Mouse (Mus musculus) neural tube, embryonic 11.5 days (tissue): ENCODE measurements around the gene Ptprd. TPM values are rescaled to one million over a fixed set of nuclear protein-coding genes. Genes with fewer than 3 reads are reported as not detected.

Source experiments
- ATAC-seq: fragments of 200-750 bp; cut with Nextera tagmentation; 2 replicates; pipeline ENCODE4 v1.8.0; 2017; ENCODE audit warnings: moderate number of reproducible peaks, mild to moderate bottlenecking, moderate TSS enrichment, moderate library complexity; ENCODE audit not compliant: insufficient read depth, low FRiP score, low TSS enrichment
- DNase-seq: peaks from one replicate; pipeline ENCODE4 v3.0.0-alpha.2; 2015; ENCODE audit warnings: low spot score
- H3K27ac ChIP-seq: fragments of 300-500 bp; sonication (generic); 2 replicates; pipeline ENCODE4 v1.5.1; 2014; ENCODE audit warnings: low read depth, mild to moderate bottlenecking, low read length
- H3K27me3 ChIP-seq: fragments of 300-500 bp; sonication (generic); 2 replicates; pipeline ENCODE4 v1.6.1; 2014; ENCODE audit warnings: mild to moderate bottlenecking, low read length, mixed read lengths; ENCODE audit not compliant: control insufficient read depth, insufficient read depth
- H3K36me3 ChIP-seq: fragments of 300-500 bp; sonication (generic); 2 replicates; pipeline ENCODE4 v1.6.1; 2014; ENCODE audit warnings: mild to moderate bottlenecking, low read length, moderate library complexity, mixed read lengths; ENCODE audit not compliant: control insufficient read depth, insufficient read depth
- H3K4me1 ChIP-seq: fragments of 300-500 bp; sonication (generic); 2 replicates; pipeline ENCODE4 v1.6.1; 2014; ENCODE audit warnings: low read length, mixed read lengths; ENCODE audit not compliant: control insufficient read depth, insufficient read depth
- H3K4me2 ChIP-seq: fragments of 300-500 bp; sonication (generic); 2 replicates; pipeline ENCODE4 v1.6.1; 2014; ENCODE audit warnings: low read depth, mild to moderate bottlenecking, moderate library complexity
- H3K4me3 ChIP-seq: fragments of 300-500 bp; sonication (generic); 2 replicates; pipeline ENCODE4 v1.5.1; 2014; ENCODE audit warnings: low read depth, low read length
- H3K9ac ChIP-seq: fragments of 300-500 bp; sonication (generic); 2 replicates; pipeline ENCODE4 v1.6.1; 2014; ENCODE audit warnings: mild to moderate bottlenecking, low read length
- H3K9me3 ChIP-seq: fragments of 300-500 bp; sonication (generic); 2 replicates; pipeline ENCODE4 v1.6.1; 2016; ENCODE audit warnings: low read length; ENCODE audit not compliant: control insufficient read depth
- WGBS: fragments of 180-500 bp; shearing (Covaris S2); extraction: QIAGEN DNeasy Blood & Tissue Kit; methylation state at CpG from one replicate; pipeline ENCODE4 v1.1.7; 2014; 5-methylcytosine and 5-hydroxymethylcytosine counted together
- microRNA-seq: library from miRNA; unstranded; fragments of <30 nt; microRNA quantifications from one replicate; pipeline ENCODE4, GENCODE M21; 2016
- polyA plus RNA-seq: library from polyadenylated mRNA; unstranded; fragments of >200 nt; fragmentation: Nextera tagmentation; extraction: Ambion mirVana; gene quantifications from 2 replicates; pipeline ENCODE4 v1.2.1, GENCODE M21; 2014

Gene Ptprd
- polyA plus RNA-seq, 1 experiment from 2014 or later: 41.2 TPM

DNA sequence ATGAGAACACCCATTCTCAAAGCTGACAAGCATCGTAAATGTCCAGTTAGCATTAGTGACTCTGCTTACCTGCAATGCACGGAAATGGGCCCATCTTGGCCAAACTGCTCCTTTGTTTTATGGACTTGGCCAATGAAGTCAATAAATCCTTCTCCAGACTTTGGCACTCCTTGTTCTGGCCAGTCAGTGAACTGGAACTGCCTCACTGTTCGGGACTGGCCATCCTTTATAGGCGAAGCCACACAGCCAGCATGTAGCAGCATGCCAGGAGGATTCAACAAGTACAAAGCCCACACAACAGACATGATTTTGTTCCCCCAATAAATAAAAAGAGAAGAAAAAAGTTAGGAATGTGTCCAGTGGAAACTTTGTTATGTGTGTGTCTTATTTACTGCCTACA is 2261.2 kb downstream of the Ptprd start:
- Histone ChIP-seq H3K36me3 (no peaks in the 10 kb centered on the region), H3K4me3 (no peak overlapping the region), H3K27me3 (no peaks in the 10 kb centered on the region), H3K9me3 (no peaks in the 10 kb centered on the region), H3K9ac (no peak overlapping the region), H3K4me2 (no peak overlapping the region), H3K27ac (no peak overlapping the region), H3K4me1 (no peaks in the 10 kb centered on the region)
- no peak for DNase-seq
- 51% methylated on average over 4 of the region's 4 CpGs for WGBS
- no peak for ATAC-seq

DNA sequence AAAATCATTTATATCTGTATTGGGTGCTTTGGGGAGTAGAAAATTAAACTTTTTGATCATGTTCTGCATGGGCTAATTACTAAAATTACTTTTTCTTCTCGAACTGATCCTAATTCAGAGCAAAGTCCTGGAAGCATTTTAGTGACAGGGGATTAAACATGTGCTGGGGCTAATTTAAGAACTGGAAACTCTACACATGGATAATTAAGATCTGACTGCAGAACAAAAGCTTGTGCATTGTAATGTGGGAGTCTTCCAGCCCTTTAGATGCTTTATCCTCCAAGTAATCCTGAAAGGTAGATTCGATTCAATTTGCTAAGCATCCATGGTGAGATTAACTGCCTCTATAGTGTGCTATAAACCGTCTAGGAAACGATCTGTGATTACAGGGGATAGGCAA is 2316.9 kb downstream of the Ptprd start:
- 62% methylated on average over 4 of the region's 4 CpGs for WGBS
- no peak for ATAC-seq
- H3K36me3 ChIP-seq: no peaks in the 10 kb centered on the region

More for the DNA sequence above, 2316.9 kb downstream of the Ptprd start:
- Histone ChIP-seq H3K9ac (no peak overlapping the region), H3K9me3 (no peaks in the 10 kb centered on the region), H3K4me2 (no peak overlapping the region), H3K27me3 (no peaks in the 10 kb centered on the region), H3K4me1 (no peaks in the 10 kb centered on the region), H3K27ac (no peak overlapping the region), H3K4me3 (no peak overlapping the region)
- no peak for DNase-seq

Small RNA genes lying within 50 kb of the gene (microRNA-seq; reads per million reads assigned to microRNA genes)
- not detected for gene Gm23159
